Mouse (Mus musculus) hindbrain, postnatal 0 days (tissue): Measurements from ENCODE around the gene Ccdc66. TPM values are rescaled to one million over a fixed set of nuclear protein-coding genes. Genes with fewer than 3 reads are reported as not detected.

Experiments
- ATAC-seq: fragments of 200-750 bp; cut with Nextera tagmentation; 2 replicates; pipeline ENCODE4 v1.8.0; 2017; ENCODE audit warnings: mild to moderate bottlenecking, moderate TSS enrichment, moderate library complexity
- DNase-seq: peaks from one replicate; pipeline ENCODE4 v3.0.0-alpha.2; 2015; ENCODE audit warnings: low spot score
- H3K27ac ChIP-seq: fragments of 300-500 bp; sonication (generic); 2 replicates; pipeline ENCODE4 v1.5.1; 2014; ENCODE audit warnings: mild to moderate bottlenecking
- H3K27me3 ChIP-seq: fragments of 300-500 bp; sonication (generic); 2 replicates; pipeline ENCODE4 v1.6.1; 2014; ENCODE audit warnings: low read length, mixed read lengths; ENCODE audit not compliant: insufficient read depth
- H3K36me3 ChIP-seq: fragments of 300-500 bp; sonication (generic); 2 replicates; pipeline ENCODE4 v1.6.1; 2014; ENCODE audit warnings: low read length, mixed read lengths; ENCODE audit not compliant: insufficient read depth
- H3K4me1 ChIP-seq: fragments of 300-500 bp; sonication (generic); 2 replicates; pipeline ENCODE4 v1.6.1; 2014; ENCODE audit warnings: antibody characterized with exemption, low read length, mixed read lengths; ENCODE audit not compliant: insufficient read depth
- H3K4me2 ChIP-seq: fragments of 300-500 bp; sonication (generic); 2 replicates; pipeline ENCODE4 v1.6.1; 2014; ENCODE audit warnings: low read depth, mild to moderate bottlenecking, low read length, moderate library complexity, mixed read lengths
- H3K4me3 ChIP-seq: fragments of 300-500 bp; sonication (generic); 2 replicates; pipeline ENCODE4 v1.5.1; 2014; ENCODE audit warnings: low read length
- H3K9ac ChIP-seq: fragments of 300-500 bp; sonication (generic); replicated peaks from 2 replicates; pipeline ENCODE4 v1.6.1; 2014; ENCODE audit warnings: mild to moderate bottlenecking, low read length, moderate library complexity, mixed read lengths
- H3K9me3 ChIP-seq: fragments of 300-500 bp; sonication (generic); 2 replicates; pipeline ENCODE4 v1.6.1; 2016; ENCODE audit warnings: low read length, mixed read lengths
- CTCF ChIP-seq: IDR thresholded peaks from 2 replicates; pipeline ENCODE4 v1.5.1; 2016; ENCODE audit warnings: antibody characterized with exemption, control low read depth, low read depth
- WGBS: fragments of 180-500 bp; shearing (Covaris S2); extraction: QIAGEN DNeasy Blood & Tissue Kit; methylation state at CpG from one replicate; pipeline ENCODE4 v1.1.7; 2014; 5-methylcytosine and 5-hydroxymethylcytosine counted together
- polyA plus RNA-seq: library from polyadenylated mRNA; unstranded; fragments of >200 nt; fragmentation: Nextera tagmentation; extraction: Ambion mirVana; gene quantifications from 2 replicates; pipeline ENCODE4 v1.2.1, GENCODE M21; 2015
- total RNA-seq: library from RNA; depleted of rRNA; stranded (reverse); fragments of >200 nt; gene quantifications from 2 replicates; pipeline ENCODE4 v1.2.3, GENCODE M21; 2014

The Ccdc66 gene
- total and polyA plus RNA-seq, 2 experiments from 2014 or later: 3.1 to 5.6 TPM

DNA sequence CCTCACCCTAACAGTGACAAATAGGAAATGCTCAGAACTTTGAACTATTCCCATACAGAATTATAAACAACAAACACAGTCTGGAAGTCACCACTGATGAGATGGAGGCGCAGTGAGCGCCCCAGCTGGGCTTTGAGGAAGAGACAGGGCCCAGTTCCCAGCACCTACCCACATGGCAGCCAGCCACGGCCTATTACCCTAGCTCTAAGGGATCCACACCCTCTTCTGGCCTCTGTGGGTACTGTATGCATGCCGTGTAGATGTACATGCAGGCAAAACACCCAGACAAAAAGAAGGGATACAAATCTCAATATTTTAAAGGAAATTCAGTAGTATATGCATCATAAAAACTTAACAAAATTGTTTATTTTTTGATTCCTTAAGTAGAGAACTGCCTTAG lies 14.7 kb downstream of the Ccdc66 start:
- peaks cover 38% of the 10 kb centered on the region; the same call in 1 of the 2 replicates for H3K36me3 ChIP-seq
- H3K9ac ChIP-seq: no peak overlapping the region
- 91% methylated on average over 4 of the region's 4 CpGs for WGBS
- H3K4me1 ChIP-seq: no peaks in the 10 kb centered on the region
- H3K4me2 ChIP-seq: no peak overlapping the region
- H3K27ac ChIP-seq: no peak overlapping the region
- peak; percentile 20; the same call in 1 of the 2 replicates for TF ChIP-seq CTCF
- no peaks in the 10 kb centered on the region for H3K9me3 ChIP-seq
- DNase-seq: peak; percentile 3
- ATAC-seq: no peak
- no peak overlapping the region for H3K4me3 ChIP-seq
- no peaks in the 10 kb centered on the region for H3K27me3 ChIP-seq

DNA sequence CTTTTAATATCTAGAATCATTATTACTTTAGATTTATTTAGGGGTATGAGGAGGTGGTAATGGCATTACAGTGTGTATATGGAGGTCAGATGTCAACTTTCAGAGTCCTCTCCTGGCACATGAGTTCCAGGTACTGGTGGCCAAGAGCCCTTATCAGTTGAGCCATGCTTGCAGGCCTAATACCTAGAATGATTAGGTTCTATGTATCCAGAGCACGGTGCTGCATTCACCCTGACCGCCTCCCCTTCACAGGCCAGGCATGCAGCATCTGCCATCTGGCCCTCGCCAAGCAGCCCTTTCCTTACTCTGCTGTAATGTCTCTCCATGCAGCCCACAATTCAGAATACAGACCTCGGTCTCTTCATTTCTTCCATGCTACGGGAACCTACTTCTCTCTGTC lies 16.9 kb downstream of the Ccdc66 start:
- no peaks in the 10 kb centered on the region for H3K4me1 ChIP-seq
- no peak for DNase-seq
- no peak for ATAC-seq
- no peak overlapping the region for H3K27ac ChIP-seq
- H3K4me3 ChIP-seq: no peak overlapping the region
- H3K9ac ChIP-seq: no peak overlapping the region
- H3K4me2 ChIP-seq: no peak overlapping the region
- H3K27me3 ChIP-seq: no peaks in the 10 kb centered on the region
- peaks cover 40% of the 10 kb centered on the region; the same call in 1 of the 2 replicates for H3K36me3 ChIP-seq
- 93% methylated on average over 5 of the region's 5 CpGs for WGBS
- no peak for TF ChIP-seq CTCF
- H3K9me3 ChIP-seq: no peaks in the 10 kb centered on the region

DNA sequence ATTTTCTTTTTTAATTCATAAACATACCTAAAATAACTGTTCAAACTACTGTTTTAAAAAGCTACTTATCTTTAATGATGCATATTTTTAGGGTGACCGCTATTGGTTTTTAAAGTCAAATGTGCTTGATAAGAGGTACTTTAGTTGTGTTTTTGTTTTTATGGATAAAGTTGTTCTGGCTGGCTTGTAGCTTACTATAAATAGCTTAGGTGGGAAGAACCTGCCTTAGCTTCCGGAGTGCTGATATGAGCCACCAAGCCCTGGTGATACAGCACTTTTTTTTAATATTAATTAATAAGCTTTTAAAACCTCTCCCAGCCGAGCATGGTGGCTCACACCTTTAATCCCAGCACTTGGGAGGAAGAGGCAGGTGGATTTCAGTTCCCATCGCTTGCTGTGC lies 61.3 kb downstream of the Ccdc66 start:
- H3K4me3 ChIP-seq: no peak overlapping the region
- H3K9ac ChIP-seq: no peak overlapping the region
- DNase-seq: no peak
- ATAC-seq: no peak
- no peaks in the 10 kb centered on the region for H3K27me3 ChIP-seq
- H3K9me3 ChIP-seq: no peaks in the 10 kb centered on the region
- no peak overlapping the region for H3K4me2 ChIP-seq
- peaks cover 9% of the 10 kb centered on the region for H3K36me3 ChIP-seq
- no peaks in the 10 kb centered on the region for H3K4me1 ChIP-seq
- no peak overlapping the region for H3K27ac ChIP-seq
- WGBS: 90% methylated on average over 4 of the region's 4 CpGs
- TF ChIP-seq CTCF: no peak

GRCm38 (mm10) chr14:27444851-27445281 lies 63.4 kb downstream of the Ccdc66 start:
- Histone ChIP-seq H3K27me3 (no peaks in the 10 kb centered on the region), H3K4me1 (no peaks in the 10 kb centered on the region), H3K27ac (no peak overlapping the region), H3K4me2 (no peak overlapping the region), H3K36me3 (peaks cover 10% of the 10 kb centered on the region), H3K9ac (no peak overlapping the region), H3K9me3 (no peaks in the 10 kb centered on the region), H3K4me3 (no peak overlapping the region)
- 68% methylated on average over 2 of the region's 2 CpGs for WGBS
- ATAC-seq (no peak), DNase-seq (no peak)
- no peak for TF ChIP-seq CTCF

DNA sequence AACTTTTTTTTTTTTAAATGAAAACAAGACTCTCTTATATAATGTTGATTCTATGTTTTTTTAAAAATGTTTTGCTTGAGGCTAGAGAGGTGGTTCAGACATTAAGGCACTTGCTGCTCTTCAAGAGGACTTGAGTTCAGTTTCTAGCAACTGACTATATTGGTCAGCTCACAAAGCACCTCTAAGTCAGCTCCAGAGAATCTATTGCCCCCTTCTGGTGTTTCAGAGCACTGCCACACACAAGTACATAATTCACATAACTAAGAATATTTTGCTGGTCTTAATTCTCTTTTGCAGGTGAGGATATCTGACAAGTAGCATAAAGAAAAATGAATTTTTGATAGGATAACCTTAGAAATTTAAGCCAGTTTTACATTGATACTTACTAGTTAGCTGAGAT lies 67.3 kb downstream of the Ccdc66 start:
- no peak overlapping the region for H3K27ac ChIP-seq
- H3K27me3 ChIP-seq: no peaks in the 10 kb centered on the region
- peaks cover 7% of the 10 kb centered on the region for H3K36me3 ChIP-seq
- DNase-seq: peak; percentile 17
- TF ChIP-seq CTCF: peak; percentile 45
- H3K4me3 ChIP-seq: no peak overlapping the region
- no peaks in the 10 kb centered on the region for H3K4me1 ChIP-seq
- no peaks in the 10 kb centered on the region for H3K9me3 ChIP-seq
- H3K4me2 ChIP-seq: no peak overlapping the region
- no peak for ATAC-seq
- H3K9ac ChIP-seq: no peak overlapping the region

DNA sequence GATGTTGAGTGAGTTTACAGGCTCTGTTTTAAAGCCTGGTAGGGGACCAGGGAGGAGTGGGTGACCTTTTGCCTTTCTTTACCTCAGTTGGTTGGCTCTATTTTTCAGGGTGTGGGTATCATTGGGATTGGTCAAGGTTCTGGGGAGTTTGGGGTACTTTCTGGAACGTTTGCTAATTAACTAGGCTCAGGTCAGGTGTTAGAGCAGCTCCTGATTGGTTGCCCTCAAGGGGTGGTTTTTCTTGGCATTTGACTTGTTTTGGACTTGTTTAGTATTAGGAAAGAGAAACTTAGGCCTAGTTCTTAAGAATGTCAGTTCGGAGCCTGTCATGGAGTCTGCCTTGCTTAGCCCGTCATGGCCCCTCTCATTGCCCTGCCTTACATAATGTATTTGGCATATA lies 71.4 kb downstream of the Ccdc66 start:
- Histone ChIP-seq H3K4me3 (no peak overlapping the region), H3K9ac (no peak overlapping the region), H3K27ac (no peak overlapping the region), H3K27me3 (no peaks in the 10 kb centered on the region), H3K4me2 (no peak overlapping the region), H3K36me3 (peaks cover under 1% of the 10 kb centered on the region; the same call in 1 of the 2 replicates), H3K4me1 (no peaks in the 10 kb centered on the region), H3K9me3 (no peaks in the 10 kb centered on the region)
- ATAC-seq (no peak), DNase-seq (no peak)
- TF ChIP-seq CTCF: no peak
- 91% methylated on average over 3 of the region's 3 CpGs for WGBS

DNA sequence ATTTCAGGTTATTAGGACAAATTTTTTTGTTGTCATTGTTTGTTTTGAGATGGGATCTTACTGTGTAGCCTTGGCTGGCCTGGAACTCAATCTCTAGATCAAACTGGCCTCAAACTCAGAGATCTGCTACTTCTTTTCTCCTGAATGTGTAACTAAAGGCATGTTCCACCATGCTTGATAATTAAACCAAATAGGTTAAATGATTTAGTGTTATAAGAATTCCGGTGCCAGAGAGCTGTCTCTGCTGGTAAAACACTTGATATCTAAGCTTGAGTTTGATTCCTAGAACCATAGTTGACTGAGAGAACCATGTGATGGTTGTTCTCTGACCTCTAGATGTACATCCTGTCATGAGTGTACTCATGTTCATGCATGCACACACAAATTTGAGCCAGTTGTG lies 72.1 kb downstream of the Ccdc66 start:
- no peak for DNase-seq
- Histone ChIP-seq H3K36me3 (no peaks in the 10 kb centered on the region), H3K4me1 (no peaks in the 10 kb centered on the region), H3K27ac (no peak overlapping the region), H3K9ac (no peak overlapping the region), H3K27me3 (no peaks in the 10 kb centered on the region), H3K4me2 (no peak overlapping the region), H3K9me3 (no peaks in the 10 kb centered on the region), H3K4me3 (no peak overlapping the region)
- no peak for TF ChIP-seq CTCF
- ATAC-seq: no peak
- WGBS: 95% methylated on average over 1 of the region's 1 CpGs
